Mouse (Mus musculus): ENCODE results near the gene Dph1.

The Dph1 gene

GRCm38 (mm10) chr11:75134485-75135068 is 56.5 kb downstream of the Dph1 start:
- no peak for DNase-seq (ENCODE audit: low read depth, low spot score)

GRCm38 (mm10) chr11:75133951-75134350 is 57.1 kb downstream of the Dph1 start:
- peak; percentile 67 for DNase-seq (ENCODE audit: low read depth, low spot score)

GRCm38 (mm10) chr11:75133391-75133790 is 57.6 kb downstream of the Dph1 start:
- no peak for DNase-seq (ENCODE audit: low read depth, low spot score)

- no peak for DNase-seq (ENCODE audit: low read depth, low spot score)
Observed at GRCm38 (mm10) chr11:75132278-75132677, 58.8 kb downstream of the Dph1 start.

GRCm38 (mm10) chr11:75131300-75131699 is 59.7 kb downstream of the Dph1 start:
- DNase-seq (ENCODE audit: low read depth, low spot score): no peak

- DNase-seq (ENCODE audit: low read depth, low spot score): no peak
Observed at GRCm38 (mm10) chr11:75129481-75129880, 61.6 kb downstream of the Dph1 start.

Measured in R1 (cell line).